Mouse (Mus musculus) kidney, adult 2 months (tissue): ENCODE results near the gene Elfn1. TPM values are rescaled to one million over a fixed set of nuclear protein-coding genes. Genes with fewer than 3 reads are reported as not detected.

Source experiments
- DNase-seq: peaks from one replicate; pipeline ENCODE4 v3.0.0; 2021
- H3K27ac ChIP-seq: fragments of 200-500 bp; 2 replicates; pipeline ENCODE4 v1.5.1; 2012; ENCODE audit warnings: low read depth, low read length, control low read depth, inconsistent platforms; ENCODE audit not compliant: insufficient read depth
- H3K27me3 ChIP-seq: fragments of 200-500 bp; replicated peaks from 2 replicates; pipeline ENCODE4 v1.6.1; 2012; ENCODE audit warnings: mild to moderate bottlenecking, moderate library complexity, low read length, inconsistent platforms; ENCODE audit not compliant: control insufficient read depth, insufficient read depth
- H3K36me3 ChIP-seq: fragments of 200-500 bp; 2 replicates; pipeline ENCODE4 v1.6.1; 2012; ENCODE audit warnings: mild to moderate bottlenecking, moderate library complexity, low read length, inconsistent platforms; ENCODE audit not compliant: control insufficient read depth, insufficient read depth
- H3K4me1 ChIP-seq: fragments of 200-500 bp; 2 replicates; pipeline ENCODE4 v1.6.1; 2011; ENCODE audit warnings: low read length; ENCODE audit not compliant: control insufficient read depth, insufficient read depth
- H3K4me3 ChIP-seq: fragments of 200-500 bp; 2 replicates; pipeline ENCODE4 v1.5.1; 2011; ENCODE audit warnings: mild to moderate bottlenecking, low read depth, low read length, control low read depth; ENCODE audit not compliant: insufficient read depth
- CTCF ChIP-seq: fragments of 200-500 bp; conservative IDR thresholded peaks from 2 replicates; pipeline ENCODE4 v1.5.1; 2011; ENCODE audit warnings: low read depth, mild to moderate bottlenecking, control low read depth, low read length, moderate library complexity, mixed read lengths; ENCODE audit not compliant: insufficient read depth, insufficient read length
- POLR2A ChIP-seq: fragments of 200-500 bp; IDR thresholded peaks from one replicate; pipeline ENCODE4 v1.6.1; 2011; ENCODE audit warnings: low read depth, low read length, control low read depth
- WGBS: fragments of 180-500 bp; shearing (Covaris S2); methylation state at CpG from one replicate; pipeline ENCODE4 v1.1.7; 2018; 5-methylcytosine and 5-hydroxymethylcytosine counted together
- polyA plus RNA-seq: library from polyadenylated mRNA; depleted of rRNA; stranded (reverse); fragments of >200 nt; gene quantifications from 2 replicates; pipeline ENCODE4 v1.2.3, GENCODE M21; 2012

The Elfn1 gene
- polyA plus RNA-seq, 1 experiment: 10.3 TPM

DNA sequence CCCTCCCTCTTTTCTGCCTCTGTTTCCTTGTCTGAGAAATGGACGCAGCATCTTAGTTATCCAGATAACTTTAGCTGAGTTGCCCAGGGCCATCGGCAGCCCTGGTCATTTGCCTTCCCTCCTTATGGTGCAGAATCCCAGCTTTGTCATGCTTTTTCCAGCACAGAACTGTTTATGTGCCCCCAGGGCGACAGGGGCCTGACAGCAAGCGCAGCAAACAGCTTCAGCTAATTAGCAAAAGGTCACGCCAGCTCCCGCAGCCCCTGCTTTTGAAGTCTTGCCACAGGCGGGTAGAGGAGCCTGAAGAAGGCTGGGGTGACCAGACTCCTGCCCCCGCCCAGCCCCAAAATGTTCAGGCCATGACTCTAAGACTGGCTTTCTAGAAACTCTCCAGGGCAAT lies 41.6 kb downstream of the Elfn1 start:
- Histone ChIP-seq H3K4me1 (0 out of 2 replicates have a peak, but pooled peaks cover 2% of the 10 kb centered on the region), H3K4me3 (no peak overlapping the region), H3K27ac (no peak overlapping the region), H3K27me3 (no peaks in the 10 kb centered on the region), H3K36me3 (no peaks in the 10 kb centered on the region)
- TF ChIP-seq POLR2A (no peak), CTCF (no peak)
- 73% methylated on average over 8 of the region's 8 CpGs for WGBS
- no peak for DNase-seq

DNA sequence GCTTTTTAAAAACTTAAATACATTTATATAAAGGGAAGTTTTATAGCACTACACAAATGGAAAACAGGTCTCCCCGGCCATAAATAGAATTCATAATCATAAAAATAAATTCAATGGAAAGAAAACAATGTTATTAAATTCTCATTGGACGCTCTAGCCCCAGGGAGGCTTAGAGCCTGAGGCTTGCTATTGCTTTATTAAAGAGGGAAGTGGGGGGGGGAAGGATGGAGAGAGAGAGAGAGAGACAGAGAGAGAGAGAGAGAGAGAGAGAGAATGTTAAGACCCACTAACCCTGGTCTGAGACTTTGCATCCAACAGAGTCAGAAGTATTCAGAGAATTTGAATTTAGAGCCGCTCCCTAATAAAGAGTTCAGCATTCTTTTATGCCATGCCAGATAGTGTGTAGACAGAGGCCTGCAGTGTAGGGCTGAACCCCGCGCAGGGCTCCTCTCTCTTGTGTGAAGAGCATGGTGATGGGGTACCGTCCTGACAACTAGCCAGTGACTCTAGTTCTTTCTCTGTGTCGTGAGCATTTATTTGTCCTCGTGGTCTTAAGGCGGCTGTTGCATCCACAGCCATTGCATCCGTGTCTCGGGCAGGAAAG lies 42.3 kb downstream of the Elfn1 start:
- Histone ChIP-seq H3K27ac (no peak overlapping the region), H3K36me3 (no peaks in the 10 kb centered on the region), H3K4me1 (0 out of 2 replicates have a peak, but pooled peaks cover 2% of the 10 kb centered on the region), H3K27me3 (no peaks in the 10 kb centered on the region), H3K4me3 (no peak overlapping the region)
- no peak for TF ChIP-seq CTCF
- TF ChIP-seq POLR2A: no peak
- DNase-seq: no peak
- WGBS: 82% methylated on average over 11 of the region's 11 CpGs

- DNase-seq: peak; percentile 47
- WGBS: 6% methylated on average over 10 of the region's 10 CpGs
- no peak overlapping the region for H3K27ac ChIP-seq
- no peaks in the 10 kb centered on the region for H3K36me3 ChIP-seq
- no peak overlapping the region for H3K4me3 ChIP-seq
- no peak for TF ChIP-seq CTCF
- TF ChIP-seq POLR2A: no peak
- H3K4me1 ChIP-seq: peaks cover 2% of the 10 kb centered on the region; the same call in 1 of the 2 replicates
- H3K27me3 ChIP-seq: no peaks in the 10 kb centered on the region
Measured at GRCm38 (mm10) chr5:139956859-139957258, 49.1 kb downstream of the Elfn1 start.

DNA sequence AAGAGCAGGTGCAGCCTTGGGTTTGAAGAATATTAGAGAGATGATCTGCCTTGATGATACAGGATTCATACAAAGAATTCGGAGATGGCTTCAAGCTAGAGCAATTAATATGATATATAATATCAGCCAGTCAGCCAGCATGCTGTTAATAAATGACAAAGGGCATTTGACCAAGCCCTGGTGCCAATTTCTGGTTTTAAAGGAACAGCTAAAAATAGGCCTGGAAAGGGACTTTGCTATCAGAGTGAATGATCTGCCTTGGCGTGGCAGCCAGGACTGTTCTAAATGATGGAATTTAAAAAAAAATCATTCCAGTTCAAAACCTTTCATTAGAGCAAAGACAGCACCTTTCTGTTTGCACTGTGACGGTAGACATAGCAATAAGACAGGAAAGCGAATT lies 52.0 kb downstream of the Elfn1 start:
- no peaks in the 10 kb centered on the region for H3K36me3 ChIP-seq
- TF ChIP-seq POLR2A (no peak), CTCF (no peak)
- WGBS: 69% methylated on average over 4 of the region's 4 CpGs
- no peaks in the 10 kb centered on the region for H3K27me3 ChIP-seq
- no peak overlapping the region for H3K27ac ChIP-seq
- DNase-seq: peak; percentile 32
- no peak overlapping the region for H3K4me3 ChIP-seq
- peaks cover 2% of the 10 kb centered on the region; the same call in 1 of the 2 replicates for H3K4me1 ChIP-seq

DNA sequence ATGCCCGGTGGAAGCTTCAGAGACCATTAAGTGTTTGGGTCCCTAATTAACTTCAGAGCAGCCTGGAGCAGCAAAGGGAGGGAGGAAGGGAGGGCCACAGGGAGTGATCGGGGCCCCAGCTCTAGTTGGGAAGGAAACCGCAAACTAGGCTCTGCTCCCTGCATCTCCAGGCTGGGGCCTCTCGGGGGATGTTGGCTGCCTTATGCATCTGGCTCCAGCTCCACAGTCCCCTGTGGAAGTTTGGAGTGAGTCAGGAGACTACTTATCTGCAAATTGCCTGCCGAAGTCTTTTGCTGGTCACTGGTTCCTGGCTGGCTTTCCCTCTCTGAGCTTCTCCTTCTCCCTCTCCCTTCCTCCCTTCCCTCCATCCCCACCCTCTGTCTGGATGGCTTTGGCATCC lies 56.6 kb downstream of the Elfn1 start:
- WGBS: 50% methylated on average over 5 of the region's 5 CpGs
- no peak overlapping the region for H3K4me3 ChIP-seq
- no peak for DNase-seq
- H3K27me3 ChIP-seq: no peaks in the 10 kb centered on the region
- H3K27ac ChIP-seq: no peak overlapping the region
- no peak for TF ChIP-seq POLR2A
- TF ChIP-seq CTCF: no peak
- H3K36me3 ChIP-seq: no peaks in the 10 kb centered on the region
- peaks cover 2% of the 10 kb centered on the region; the same call in 1 of the 2 replicates for H3K4me1 ChIP-seq

- 80% methylated on average over 14 of the region's 14 CpGs for WGBS
- Histone ChIP-seq H3K4me3 (no peak overlapping the region), H3K27me3 (no peaks in the 10 kb centered on the region), H3K36me3 (no peaks in the 10 kb centered on the region), H3K4me1 (no peaks in the 10 kb centered on the region), H3K27ac (no peak overlapping the region)
- TF ChIP-seq POLR2A: no peak
- TF ChIP-seq CTCF: no peak
- no peak for DNase-seq
Measured at GRCm38 (mm10) chr5:139965596-139965995, 57.9 kb downstream of the Elfn1 start.

DNA sequence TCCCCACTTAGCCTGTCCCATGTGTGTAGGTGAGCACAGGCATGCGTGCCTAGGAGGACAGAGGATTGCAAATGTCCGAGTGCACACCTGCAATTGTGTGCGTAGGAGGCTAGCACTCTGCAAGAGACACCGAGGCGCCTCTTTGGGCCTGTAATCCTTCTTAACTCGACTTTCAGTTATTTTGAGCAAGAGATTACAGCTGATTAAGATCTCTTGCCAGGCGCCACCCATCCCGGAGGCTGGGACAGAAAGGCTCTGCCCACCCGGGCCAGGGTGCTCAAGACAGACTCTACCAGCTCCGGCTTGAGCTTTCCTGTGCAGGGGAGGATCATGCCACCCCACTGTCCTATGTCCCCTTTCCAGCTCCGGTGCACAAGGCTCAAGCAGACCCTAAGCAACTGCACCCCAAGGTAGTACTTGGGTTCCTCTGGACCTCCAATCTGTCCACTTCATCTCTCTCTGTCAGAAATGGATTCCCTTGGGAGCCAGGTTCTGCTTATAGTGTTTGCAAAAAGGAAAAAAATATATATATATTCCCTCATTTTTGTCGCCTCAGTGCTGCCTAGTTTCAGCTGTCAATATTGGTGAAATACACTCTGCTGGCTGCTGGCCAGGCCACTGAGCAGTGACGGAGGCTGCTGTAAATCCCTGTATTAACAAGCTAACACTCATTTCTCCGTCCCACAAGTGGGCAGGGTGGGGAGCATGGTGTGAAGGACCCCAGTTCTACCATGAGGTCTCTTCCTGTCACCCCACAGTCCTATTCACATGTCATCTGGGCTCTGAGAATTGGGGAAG lies 61.6 kb downstream of the Elfn1 start:
- 70% methylated on average over 14 of the region's 14 CpGs for WGBS
- no peak for TF ChIP-seq POLR2A
- TF ChIP-seq CTCF: no peak
- no peaks in the 10 kb centered on the region for H3K36me3 ChIP-seq
- H3K4me3 ChIP-seq: no peak overlapping the region
- no peak for DNase-seq
- H3K4me1 ChIP-seq: no peaks in the 10 kb centered on the region
- no peak overlapping the region for H3K27ac ChIP-seq
- no peaks in the 10 kb centered on the region for H3K27me3 ChIP-seq
